Mouse (Mus musculus): ENCODE results near the gene Car11. TPM values are rescaled to one million over a fixed set of nuclear protein-coding genes. Genes with fewer than 3 reads are reported as not detected.
A peak's percentile ranks its signal among the peaks of the same experiment; 100 is the strongest.

The Car11 gene
- total RNA-seq, 2 experiments from 2014 or later, result 211 to 244 TPM

- Histone ChIP-seq H3K27ac (no peak overlapping the region), H3K4me3 (no peak overlapping the region)
- peak in 1 of 2 experiments; percentile 9 for DNase-seq (ENCODE audit: extremely low spot score in 1 of 2, low spot score in 2 of 2)
- no peak for TF ChIP-seq CTCF (IDR thresholded peaks at IDR 0.05)
- intact Hi-C loops (cut with DNase I), result no loop called here
Observed at GRCm38 (mm10) chr7:45719738-45720412, 20.2 kb downstream of the Car11 start.

- Histone ChIP-seq H3K27ac (no peak within 1 kb of the TSS), H3K4me3 (no peak within 1 kb of the TSS)
- intact Hi-C loops (cut with DNase I), result no loop called here
- TF ChIP-seq CTCF (IDR thresholded peaks at IDR 0.05), result peak; percentile 28
- DNase-seq (ENCODE audit: extremely low spot score in 1 of 2, low spot score in 2 of 2), result peak in 1 of 2 experiments; percentile 7
Observed at GRCm38 (mm10) chr7:45720413-45721233, 21.0 kb downstream of the Car11 start, which contains the start of gene Fam83e. Gene Fam83e, plus strand, starts transcription at chr7:45721212.

- no peak for DNase-seq (ENCODE audit: extremely low spot score in 1 of 2, low spot score in 2 of 2)
- Histone ChIP-seq H3K4me3 (no peak overlapping the region), H3K27ac (no peak overlapping the region)
- TF ChIP-seq CTCF (IDR thresholded peaks at IDR 0.05), result no peak
- intact Hi-C loops (cut with DNase I), result no loop called here
Observed at GRCm38 (mm10) chr7:45721234-45721571, 21.6 kb downstream of the Car11 start.

- Histone ChIP-seq H3K4me3 (no peak overlapping the region), H3K27ac (no peak overlapping the region)
- no peak for TF ChIP-seq CTCF (IDR thresholded peaks at IDR 0.05)
- no peak for DNase-seq (ENCODE audit: extremely low spot score in 1 of 2, low spot score in 2 of 2)
- intact Hi-C loops (cut with DNase I), result no loop called here
Observed at GRCm38 (mm10) chr7:45721642-45722347, 22.2 kb downstream of the Car11 start.

GRCm38 (mm10) chr7:45722348-45722713, 22.7 kb downstream of the Car11 start:
- DNase-seq (ENCODE audit: extremely low spot score in 1 of 2, low spot score in 2 of 2), result peak in 1 of 2 experiments; percentile 6
- Histone ChIP-seq H3K4me3 (no peak overlapping the region), H3K27ac (no peak overlapping the region)
- intact Hi-C loops (cut with DNase I), result no loop called here
- no peak; the same call in 1 of the 2 replicates for TF ChIP-seq CTCF (IDR thresholded peaks at IDR 0.05)

GRCm38 (mm10) chr7:45723301-45723700, 23.7 kb downstream of the Car11 start:
- no peak for DNase-seq (ENCODE audit: extremely low spot score in 1 of 2, low spot score in 2 of 2)
- Histone ChIP-seq H3K4me3 (no peak overlapping the region), H3K27ac (no peak overlapping the region)
- TF ChIP-seq CTCF (IDR thresholded peaks at IDR 0.05), result no peak
- intact Hi-C loops (cut with DNase I), result no loop called here

GRCm38 (mm10) chr7:45723781-45724180, 24.1 kb downstream of the Car11 start:
- no peak for DNase-seq (ENCODE audit: extremely low spot score in 1 of 2, low spot score in 2 of 2)
- H3K27ac ChIP-seq, result no peak overlapping the region
- H3K4me3 ChIP-seq, result no peak overlapping the region
- intact Hi-C loops (cut with DNase I), result no loop called here
- no peak for TF ChIP-seq CTCF (IDR thresholded peaks at IDR 0.05)

- intact Hi-C loops (cut with DNase I), result no loop called here
- Histone ChIP-seq H3K27ac (no peak overlapping the region), H3K4me3 (no peak overlapping the region)
- TF ChIP-seq CTCF (IDR thresholded peaks at IDR 0.05), result no peak
- DNase-seq (ENCODE audit: extremely low spot score in 1 of 2, low spot score in 2 of 2), result no peak
Observed at GRCm38 (mm10) chr7:45725151-45725550, 25.5 kb downstream of the Car11 start.

- intact Hi-C loops (cut with DNase I), result no loop called here
Observed at GRCm38 (mm10) chr7:45725713-45726112, 26.1 kb downstream of the Car11 start, which contains the start of gene Spaca4. Gene Spaca4, minus strand, starts transcription at chr7:45725813.

GRCm38 (mm10) chr7:45726419-45726818, 26.8 kb downstream of the Car11 start:
- no peak for DNase-seq (ENCODE audit: extremely low spot score in 1 of 2, low spot score in 2 of 2)
- intact Hi-C loops (cut with DNase I), result no loop called here
- Histone ChIP-seq H3K4me3 (no peak overlapping the region), H3K27ac (no peak overlapping the region)
- TF ChIP-seq CTCF (IDR thresholded peaks at IDR 0.05), result no peak

More at GRCm38 (mm10) chr7:45725713-45726112, 26.1 kb downstream of the Car11 start, which contains the start of gene Spaca4:
- Histone ChIP-seq H3K27ac (no peak within 1 kb of the TSS), H3K4me3 (no peak within 1 kb of the TSS)
- DNase-seq (ENCODE audit: extremely low spot score in 1 of 2, low spot score in 2 of 2), result no peak
- no peak for TF ChIP-seq CTCF (IDR thresholded peaks at IDR 0.05)

- intact Hi-C loops (cut with DNase I), result no loop called here
- no peak for DNase-seq (ENCODE audit: extremely low spot score in 1 of 2, low spot score in 2 of 2)
- TF ChIP-seq CTCF (IDR thresholded peaks at IDR 0.05), result no peak
- Histone ChIP-seq H3K4me3 (no peak overlapping the region), H3K27ac (no peak overlapping the region)
Observed at GRCm38 (mm10) chr7:45727625-45728024, 28.0 kb downstream of the Car11 start.

Data from left cerebral cortex, adult 2 months (tissue).